24 mouse cellular contexts compared by ENCODE assay signal in the genomic region with DNA sequence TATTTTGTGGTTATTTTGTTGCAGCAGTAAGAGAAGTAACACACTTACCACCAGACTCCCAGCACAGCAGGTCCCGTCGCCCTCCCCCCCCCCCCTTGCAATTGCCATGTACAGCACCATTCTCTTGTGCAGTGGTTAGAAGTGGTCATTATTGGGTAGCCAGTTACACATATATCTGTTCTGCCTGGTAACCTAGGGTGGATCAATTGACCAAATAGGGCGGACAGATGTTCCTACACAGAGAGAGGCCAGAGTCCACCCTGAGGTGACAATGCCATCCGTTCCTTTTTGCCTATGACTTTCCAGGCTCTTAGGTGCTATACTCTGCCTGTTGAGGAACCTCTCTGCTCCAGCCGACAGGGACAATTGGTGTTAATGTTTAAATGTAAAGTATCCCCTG. TPM values are rescaled to one million over a fixed set of nuclear protein-coding genes. Genes with fewer than 3 reads are reported as not detected.
"Had no signal": no experiment of that assay in that cellular context is flagged by ENCODE, and none has a peak within 500 bp of the region (broad histone marks: within the 10 kb centered on the region; RNA-seq: fewer than 3 reads in every experiment).

No protein-coding gene starts in this region.

- H3K9ac ChIP-seq: lung, embryonic 15.5 days; midbrain, embryonic 12.5 days; neural tube, embryonic 13.5 days; neural tube, embryonic 15.5 days had no signal

- H3K4me2 ChIP-seq: lung, embryonic 15.5 days; midbrain, embryonic 12.5 days; neural tube, embryonic 13.5 days; neural tube, embryonic 15.5 days had no signal

- ATAC-seq: lung, postnatal 0 days; midbrain, embryonic 16.5 days had no signal

- H3K36me3 ChIP-seq: lung, embryonic 15.5 days; midbrain, embryonic 10.5 days; midbrain, embryonic 12.5 days; neural tube, embryonic 13.5 days; neural tube, embryonic 15.5 days had no signal

- DNase-seq: lung, adult 2 months; lung, postnatal 14 days; lung, postnatal 4 days; midbrain, embryonic 14.5 days; retina, postnatal 1 day; right cerebral cortex, adult 18-20 months; right cerebral cortex, postnatal 25 days; right cerebral cortex, postnatal 4 days; spleen, adult 18-20 months; thymus, adult 18-20 months; thymus, postnatal 14 days; thymus, postnatal 36 days had no signal

- H3K9me3 ChIP-seq: lung, embryonic 15.5 days; midbrain, embryonic 10.5 days; midbrain, embryonic 12.5 days; neural tube, embryonic 15.5 days had no signal

- H3K27ac ChIP-seq: lung, embryonic 15.5 days; midbrain, embryonic 10.5 days; midbrain, embryonic 12.5 days; neural tube, embryonic 13.5 days; neural tube, embryonic 15.5 days had no signal

- H3K27me3 ChIP-seq: lung, embryonic 15.5 days; midbrain, embryonic 12.5 days; neural tube, embryonic 15.5 days had no signal

- H3K4me3 ChIP-seq: lung, embryonic 15.5 days; midbrain, embryonic 10.5 days; midbrain, embryonic 12.5 days; myocyte; neural tube, embryonic 13.5 days; neural tube, embryonic 15.5 days had no signal

RNA-seq across cellular contexts. Expression of gene 4933407L21Rik, which starts 3.1 kb away (rescaled TPM):
- total RNA-seq: megakaryocyte-erythroid progenitor cell, adult 5-6 weeks had no signal
- polyA plus RNA-seq: lung, adult 2 months; myocyte; neural tube, embryonic 11.5 days; small intestine, adult 2 months had no signal

RNA-seq across cellular contexts. Expression of gene Gpr55, which starts 35.6 kb away (rescaled TPM):
- total RNA-seq: megakaryocyte-erythroid progenitor cell, adult 5-6 weeks had no signal
- polyA plus RNA-seq: midbrain, embryonic 10.5 days; myocyte; neural tube, embryonic 11.5 days; neural tube, embryonic 13.5 days; stomach, embryonic 14.5 days had no signal
